Mouse (Mus musculus) liver, adult 2 months (tissue): Measurements from ENCODE around the gene B2m.

Source experiments
- CTCF ChIP-seq: fragments of 200-500 bp; IDR thresholded peaks from 2 replicates; pipeline ENCODE4 v1.5.1; 2011; ENCODE audit warnings: low read depth, low read length, control low read depth
- POLR2A ChIP-seq: fragments of 200-500 bp; IDR thresholded peaks from 2 replicates; pipeline ENCODE4 v1.6.1; 2011; ENCODE audit warnings: low read length, control low read depth; ENCODE audit not compliant: insufficient read depth; ENCODE audit errors: extremely low read depth

DNA sequence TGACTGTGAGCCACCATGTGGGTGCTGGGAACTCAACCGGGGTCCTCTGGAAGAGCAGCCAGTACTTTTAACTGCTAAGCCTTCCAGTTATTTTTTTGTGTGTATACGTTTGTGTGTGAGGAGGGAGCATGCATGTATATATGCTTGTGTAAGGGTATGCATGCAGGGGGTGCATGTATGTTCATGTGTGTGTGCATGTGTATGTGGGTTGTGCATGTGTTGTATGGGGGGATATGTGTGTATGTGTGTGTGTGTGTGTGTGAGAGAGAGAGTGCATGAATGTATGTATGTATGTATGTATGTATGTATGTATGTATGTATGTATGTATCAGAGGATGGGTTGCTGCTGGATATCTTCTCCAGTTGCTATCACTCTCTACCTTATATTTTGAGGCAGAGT is 7.0 kb downstream of the B2m start:
- TF ChIP-seq POLR2A (no peak), CTCF (no peak)
